Mouse (Mus musculus) fibroblast of lung, adult 2 months (primary cell): Measurements from ENCODE around the gene 1700042G07Rik.

Source experiments
- DNase-seq: peaks from one replicate; pipeline ENCODE4 v3.0.0-alpha.2; 2011; ENCODE audit warnings: low read depth

1700042G07Rik gene

GRCm38 (mm10) chr4:116162142-116162541 lies 11.0 kb upstream of the 1700042G07Rik start:
- DNase-seq, result no peak

- no peak for DNase-seq
These were observed 8.2 kb upstream of the 1700042G07Rik start for GRCm38 (mm10) chr4:116164759-116165554.

- no peak for DNase-seq
These were observed 7.3 kb upstream of the 1700042G07Rik start for GRCm38 (mm10) chr4:116165708-116166407.

GRCm38 (mm10) chr4:116167404-116167803 lies 5.8 kb upstream of the 1700042G07Rik start, which contains the start of gene Tspan1:
Gene Tspan1, minus strand, starts transcription at chr4:116167601.
- DNase-seq, result no peak

GRCm38 (mm10) chr4:116168617-116169352 lies 4.4 kb upstream of the 1700042G07Rik start:
- DNase-seq, result no peak

GRCm38 (mm10) chr4:116169353-116169672 lies 3.9 kb upstream of the 1700042G07Rik start:
- DNase-seq, result no peak

GRCm38 (mm10) chr4:116173752-116174151 lies 580 bp downstream of the 1700042G07Rik start:
- DNase-seq, result no peak

- no peak for DNase-seq
These were observed 1.4 kb downstream of the 1700042G07Rik start for GRCm38 (mm10) chr4:116174466-116175116.

GRCm38 (mm10) chr4:116175136-116175535 lies 2.0 kb downstream of the 1700042G07Rik start:
- no peak for DNase-seq

GRCm38 (mm10) chr4:116175711-116176542 lies 2.8 kb downstream of the 1700042G07Rik start:
- DNase-seq, result no peak

GRCm38 (mm10) chr4:116176543-116176988 lies 3.4 kb downstream of the 1700042G07Rik start:
- DNase-seq, result no peak

GRCm38 (mm10) chr4:116177140-116177539 lies 4.0 kb downstream of the 1700042G07Rik start:
- no peak for DNase-seq

GRCm38 (mm10) chr4:116182079-116182478 lies 8.9 kb downstream of the 1700042G07Rik start:
- no peak for DNase-seq

GRCm38 (mm10) chr4:116182745-116183144 lies 9.6 kb downstream of the 1700042G07Rik start:
- no peak for DNase-seq

GRCm38 (mm10) chr4:116185083-116185482 lies 11.9 kb downstream of the 1700042G07Rik start:
- no peak for DNase-seq

- DNase-seq, result no peak
These were observed 19.2 kb downstream of the 1700042G07Rik start for GRCm38 (mm10) chr4:116192286-116192835.

- DNase-seq, result no peak
These were observed 20.6 kb downstream of the 1700042G07Rik start for GRCm38 (mm10) chr4:116193583-116194383.

- DNase-seq, result no peak
These were observed 25.2 kb downstream of the 1700042G07Rik start for GRCm38 (mm10) chr4:116198422-116198821.

- DNase-seq, result no peak
These were observed 31.2 kb downstream of the 1700042G07Rik start for GRCm38 (mm10) chr4:116204422-116204821.

- no peak for DNase-seq
These were observed 33.4 kb downstream of the 1700042G07Rik start for GRCm38 (mm10) chr4:116206531-116206930.
